Mouse (Mus musculus) neural tube, embryonic 13.5 days (tissue): Measurements from ENCODE around the gene Abca13. TPM values are rescaled to one million over a fixed set of nuclear protein-coding genes. Genes with fewer than 3 reads are reported as not detected.

Experiments
- ATAC-seq: fragments of 200-750 bp; cut with Nextera tagmentation; 2 replicates; pipeline ENCODE4 v1.8.0; 2017; ENCODE audit warnings: low read depth, mild to moderate bottlenecking, moderate TSS enrichment, moderate library complexity
- H3K27ac ChIP-seq: fragments of 300-500 bp; sonication (generic); replicated peaks from 2 replicates; pipeline ENCODE4 v1.5.1; 2015; ENCODE audit warnings: moderate library complexity, mild to moderate bottlenecking, inconsistent platforms
- H3K27me3 ChIP-seq: fragments of 300-500 bp; sonication (generic); 2 replicates; pipeline ENCODE4 v1.6.1; 2015; ENCODE audit warnings: mild to moderate bottlenecking, inconsistent platforms
- H3K36me3 ChIP-seq: fragments of 300-500 bp; sonication (generic); 2 replicates; pipeline ENCODE4 v1.6.1; 2015; ENCODE audit warnings: mild to moderate bottlenecking, inconsistent platforms
- H3K4me1 ChIP-seq: fragments of 300-500 bp; sonication (generic); replicated peaks from 2 replicates; pipeline ENCODE4 v1.6.1; 2015; ENCODE audit warnings: inconsistent platforms
- H3K4me2 ChIP-seq: fragments of 300-500 bp; sonication (generic); 2 replicates; pipeline ENCODE4 v1.6.1; 2015; ENCODE audit warnings: inconsistent platforms, mild to moderate bottlenecking, moderate library complexity
- H3K4me3 ChIP-seq: fragments of 300-500 bp; sonication (generic); 2 replicates; pipeline ENCODE4 v1.5.1; 2015; ENCODE audit warnings: mild to moderate bottlenecking, inconsistent platforms
- H3K9ac ChIP-seq: fragments of 300-500 bp; sonication (generic); 2 replicates; pipeline ENCODE4 v1.6.1; 2015; ENCODE audit warnings: moderate library complexity, mild to moderate bottlenecking, inconsistent platforms
- H3K9me3 ChIP-seq: fragments of 300-500 bp; sonication (generic); 2 replicates; pipeline ENCODE4 v1.6.1; 2016; ENCODE audit warnings: inconsistent platforms
- WGBS: fragments of 180-500 bp; shearing (Covaris S2); methylation state at CpG from one replicate; pipeline ENCODE4 v1.1.7; 2015; 5-methylcytosine and 5-hydroxymethylcytosine counted together
- polyA plus RNA-seq: library from polyadenylated mRNA; unstranded; fragments of >200 nt; fragmentation: Nextera tagmentation; extraction: Ambion mirVana; gene quantifications from 2 replicates; pipeline ENCODE4 v1.2.1, GENCODE M21; 2015

The Abca13 gene
- polyA plus RNA-seq, 1 experiment from 2014 or later: not detected

DNA sequence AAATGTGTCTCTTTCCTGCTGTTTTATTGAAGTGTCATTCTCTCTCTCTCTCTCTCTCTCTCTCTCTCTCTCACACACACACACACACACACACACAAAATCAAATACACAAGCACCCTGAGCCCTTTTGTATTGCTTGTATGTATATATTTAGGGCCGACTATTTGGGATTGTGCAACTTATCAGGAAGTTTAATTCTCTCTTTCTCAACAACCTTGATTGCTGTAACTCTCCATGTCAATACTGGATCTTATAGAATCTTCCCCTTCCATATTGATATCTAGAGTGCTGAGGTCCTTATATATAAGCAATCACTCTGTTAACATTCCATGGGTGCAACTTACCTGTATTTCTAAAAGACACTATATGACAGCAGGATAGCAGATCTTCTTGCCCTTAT, 433.0 kb downstream of the Abca13 start:
- Histone ChIP-seq H3K4me1 (no peaks in the 10 kb centered on the region), H3K27me3 (no peaks in the 10 kb centered on the region), H3K9ac (no peak overlapping the region), H3K36me3 (no peaks in the 10 kb centered on the region), H3K9me3 (no peaks in the 10 kb centered on the region), H3K4me3 (no peak overlapping the region), H3K27ac (no peak overlapping the region), H3K4me2 (no peak overlapping the region)
- 83% methylated on average over 1 of the region's 1 CpGs for WGBS
- no peak for ATAC-seq

DNA sequence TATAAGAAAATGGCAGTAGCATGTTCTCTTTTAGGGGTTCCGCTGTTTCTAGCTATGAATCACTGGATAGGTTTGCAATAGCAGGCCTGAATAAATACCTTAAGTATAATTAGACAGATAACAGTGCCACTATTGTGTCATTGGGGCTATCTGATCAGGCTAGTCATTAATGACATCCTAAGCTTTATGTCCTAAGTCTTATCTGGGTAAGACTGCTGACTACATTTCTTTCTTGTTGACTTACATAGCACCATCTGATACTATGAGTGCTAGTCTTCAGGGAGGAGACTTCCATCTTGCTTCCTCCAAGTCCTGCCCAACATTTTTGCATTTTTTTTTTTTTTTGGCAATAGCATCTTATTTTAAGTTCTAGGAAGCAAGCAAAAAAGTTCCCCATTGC, 434.1 kb downstream of the Abca13 start:
- Histone ChIP-seq H3K27ac (no peak overlapping the region), H3K4me2 (no peak overlapping the region), H3K36me3 (no peaks in the 10 kb centered on the region), H3K9me3 (no peaks in the 10 kb centered on the region), H3K9ac (no peak overlapping the region), H3K27me3 (no peaks in the 10 kb centered on the region), H3K4me3 (no peak overlapping the region), H3K4me1 (no peaks in the 10 kb centered on the region)
- 90% methylated on average over 1 of the region's 1 CpGs for WGBS
- ATAC-seq: no peak

DNA sequence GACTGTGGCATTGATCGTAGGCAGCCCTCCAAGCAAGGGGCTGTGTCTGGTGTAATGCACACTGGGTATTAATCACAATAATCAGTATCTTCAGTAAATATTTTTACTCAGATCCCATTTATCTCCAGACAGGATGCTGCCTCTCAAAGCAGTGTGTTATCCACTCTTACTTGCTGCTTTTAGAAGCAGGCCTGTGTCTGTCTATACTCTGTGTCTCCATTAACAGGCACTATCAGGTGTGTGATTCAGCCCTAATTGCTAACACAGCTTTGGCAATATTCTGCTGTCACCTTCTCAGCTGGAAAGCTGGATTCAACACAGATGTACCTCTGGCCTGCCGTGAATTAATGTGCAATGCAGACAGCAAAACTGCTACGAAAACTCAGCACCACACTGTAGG, 455.5 kb downstream of the Abca13 start:
- no peak overlapping the region for H3K4me3 ChIP-seq
- no peak for ATAC-seq
- H3K27ac ChIP-seq: no peak overlapping the region
- H3K27me3 ChIP-seq: no peaks in the 10 kb centered on the region
- H3K4me2 ChIP-seq: no peak overlapping the region
- H3K9me3 ChIP-seq: no peaks in the 10 kb centered on the region
- H3K4me1 ChIP-seq: no peaks in the 10 kb centered on the region
- no peak overlapping the region for H3K9ac ChIP-seq
- 87% methylated on average over 3 of the region's 3 CpGs for WGBS
- no peaks in the 10 kb centered on the region for H3K36me3 ChIP-seq

DNA sequence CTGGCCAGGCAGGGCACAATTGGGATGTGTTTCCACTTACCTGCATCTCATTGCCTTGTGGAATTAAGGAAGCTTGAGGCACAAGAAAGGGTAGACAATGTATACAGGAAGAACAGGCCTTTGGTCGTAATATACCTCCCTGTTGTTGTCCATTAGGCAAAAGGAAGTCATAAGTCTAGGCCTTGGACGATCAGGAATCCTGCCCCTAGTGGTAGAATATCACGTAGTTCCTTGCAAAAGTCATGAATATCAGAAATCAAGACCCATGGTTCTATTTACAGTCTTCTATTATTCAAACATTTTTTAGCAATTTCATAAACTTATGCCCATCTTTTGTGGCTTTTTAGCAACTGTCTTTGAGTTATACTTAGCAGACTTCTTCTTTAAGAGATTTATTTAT, 456.2 kb downstream of the Abca13 start:
- H3K4me2 ChIP-seq: no peak overlapping the region
- H3K27ac ChIP-seq: no peak overlapping the region
- WGBS: 61% methylated on average over 3 of the region's 3 CpGs
- H3K4me3 ChIP-seq: no peak overlapping the region
- ATAC-seq: no peak
- no peaks in the 10 kb centered on the region for H3K9me3 ChIP-seq
- no peaks in the 10 kb centered on the region for H3K36me3 ChIP-seq
- no peaks in the 10 kb centered on the region for H3K4me1 ChIP-seq
- H3K9ac ChIP-seq: no peak overlapping the region
- no peaks in the 10 kb centered on the region for H3K27me3 ChIP-seq

DNA sequence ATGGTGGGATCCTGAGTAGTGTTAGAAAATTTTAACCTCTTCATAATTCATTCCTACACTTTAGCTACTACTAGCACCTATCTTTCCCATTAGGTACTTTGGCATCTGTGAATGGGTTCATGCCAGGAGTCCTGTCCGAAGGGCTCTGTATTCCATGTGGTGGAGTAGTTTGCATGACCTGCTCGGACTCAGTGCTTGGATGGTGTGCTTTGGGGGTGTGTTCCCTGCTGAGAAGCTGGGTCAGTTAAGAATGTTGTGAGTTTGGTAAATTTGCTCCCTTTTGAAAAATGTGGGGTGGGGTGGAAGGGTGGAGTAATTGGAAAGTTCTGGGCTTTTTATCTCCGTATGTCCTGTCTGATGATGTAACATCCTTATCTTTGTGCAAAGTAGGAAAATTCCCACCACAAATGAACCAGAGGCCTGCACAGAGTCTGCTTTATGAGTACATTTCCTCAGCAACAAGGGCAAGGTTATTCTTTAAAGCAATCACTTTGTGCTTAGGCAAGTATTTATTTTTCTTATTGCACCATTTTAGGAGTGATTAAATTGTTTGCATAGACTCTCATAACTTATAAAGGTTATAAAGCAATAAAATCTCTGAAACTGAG, 475.0 kb downstream of the Abca13 start:
- Histone ChIP-seq H3K36me3 (no peaks in the 10 kb centered on the region), H3K4me3 (no peak overlapping the region), H3K4me2 (no peak overlapping the region), H3K9me3 (no peaks in the 10 kb centered on the region), H3K4me1 (no peaks in the 10 kb centered on the region), H3K9ac (no peak overlapping the region), H3K27ac (no peak overlapping the region), H3K27me3 (no peaks in the 10 kb centered on the region)
- ATAC-seq: no peak
- 81% methylated on average over 3 of the region's 3 CpGs for WGBS

DNA sequence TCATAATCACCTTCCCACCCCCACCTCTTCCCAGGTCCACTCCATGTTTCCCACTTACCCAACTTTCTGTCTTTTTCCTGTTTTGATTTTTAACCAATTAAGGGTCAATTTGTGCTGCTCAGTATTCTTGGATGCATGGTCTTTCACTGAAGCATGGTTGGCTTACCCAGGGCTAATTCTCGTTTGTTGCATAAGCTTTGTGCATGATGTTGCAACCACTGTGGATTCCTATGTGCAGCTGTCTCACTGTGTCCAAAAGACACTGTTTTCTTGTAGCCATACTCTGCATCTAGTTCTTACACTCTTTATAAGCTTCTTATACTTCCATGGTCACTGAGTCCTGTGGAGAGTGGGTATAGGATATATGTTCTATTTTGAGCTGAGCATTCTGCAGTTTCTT, 477.7 kb downstream of the Abca13 start:
- Histone ChIP-seq H3K4me2 (no peak overlapping the region), H3K36me3 (no peaks in the 10 kb centered on the region), H3K27me3 (no peaks in the 10 kb centered on the region), H3K9ac (no peak overlapping the region), H3K27ac (no peak overlapping the region), H3K9me3 (no peaks in the 10 kb centered on the region), H3K4me3 (no peak overlapping the region), H3K4me1 (no peaks in the 10 kb centered on the region)
- WGBS: 84% methylated on average over 1 of the region's 1 CpGs
- no peak for ATAC-seq

DNA sequence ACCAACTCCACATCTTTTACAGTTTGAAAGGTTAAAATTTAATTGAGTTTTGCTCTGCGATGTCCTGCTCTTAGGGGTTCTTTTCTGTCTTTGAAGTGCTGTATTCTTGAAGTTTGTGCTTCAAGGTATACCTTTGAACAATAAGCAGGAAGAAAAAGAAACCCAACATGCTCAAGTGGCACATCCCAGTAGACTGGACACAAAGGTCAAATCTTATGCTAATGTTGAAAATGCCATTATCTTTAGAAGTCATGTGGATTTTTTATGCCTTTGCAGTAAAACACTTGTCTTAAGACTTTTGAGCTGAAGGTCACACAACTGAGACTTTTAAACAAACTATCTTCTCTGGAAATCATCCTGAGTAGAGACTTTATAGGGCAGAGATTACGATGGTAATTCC, 493.2 kb downstream of the Abca13 start:
- WGBS: 86% methylated on average over 2 of the region's 2 CpGs
- Histone ChIP-seq H3K9me3 (no peaks in the 10 kb centered on the region), H3K27ac (no peak overlapping the region), H3K27me3 (no peaks in the 10 kb centered on the region), H3K36me3 (no peaks in the 10 kb centered on the region), H3K9ac (no peak overlapping the region), H3K4me3 (no peak overlapping the region), H3K4me1 (no peaks in the 10 kb centered on the region), H3K4me2 (no peak overlapping the region)
- ATAC-seq: no peak

DNA sequence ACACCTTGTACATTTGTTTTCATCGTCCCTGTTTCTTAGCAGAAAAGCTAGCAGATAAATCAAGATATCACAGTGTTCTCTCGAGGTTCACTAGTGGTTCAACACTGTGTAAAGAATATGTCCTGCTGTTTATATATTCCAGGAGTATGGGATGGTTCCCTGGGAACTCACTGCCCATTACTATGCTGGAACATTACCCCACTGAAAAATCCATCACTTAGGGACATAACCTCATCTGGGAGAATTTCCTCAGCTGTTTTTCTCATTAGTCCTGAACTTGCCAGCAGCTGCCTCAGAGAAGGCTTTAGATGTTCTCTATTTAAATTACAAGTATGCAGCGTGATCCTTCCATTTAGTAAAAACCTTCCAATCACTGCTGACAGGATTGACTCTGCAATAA, 513.4 kb downstream of the Abca13 start:
- no peaks in the 10 kb centered on the region for H3K9me3 ChIP-seq
- H3K27me3 ChIP-seq: no peaks in the 10 kb centered on the region
- no peaks in the 10 kb centered on the region for H3K36me3 ChIP-seq
- no peaks in the 10 kb centered on the region for H3K4me1 ChIP-seq
- WGBS: 41% methylated on average over 3 of the region's 3 CpGs
- no peak for ATAC-seq
- H3K27ac ChIP-seq: no peak overlapping the region
- H3K9ac ChIP-seq: no peak overlapping the region
- no peak overlapping the region for H3K4me3 ChIP-seq
- no peak overlapping the region for H3K4me2 ChIP-seq

DNA sequence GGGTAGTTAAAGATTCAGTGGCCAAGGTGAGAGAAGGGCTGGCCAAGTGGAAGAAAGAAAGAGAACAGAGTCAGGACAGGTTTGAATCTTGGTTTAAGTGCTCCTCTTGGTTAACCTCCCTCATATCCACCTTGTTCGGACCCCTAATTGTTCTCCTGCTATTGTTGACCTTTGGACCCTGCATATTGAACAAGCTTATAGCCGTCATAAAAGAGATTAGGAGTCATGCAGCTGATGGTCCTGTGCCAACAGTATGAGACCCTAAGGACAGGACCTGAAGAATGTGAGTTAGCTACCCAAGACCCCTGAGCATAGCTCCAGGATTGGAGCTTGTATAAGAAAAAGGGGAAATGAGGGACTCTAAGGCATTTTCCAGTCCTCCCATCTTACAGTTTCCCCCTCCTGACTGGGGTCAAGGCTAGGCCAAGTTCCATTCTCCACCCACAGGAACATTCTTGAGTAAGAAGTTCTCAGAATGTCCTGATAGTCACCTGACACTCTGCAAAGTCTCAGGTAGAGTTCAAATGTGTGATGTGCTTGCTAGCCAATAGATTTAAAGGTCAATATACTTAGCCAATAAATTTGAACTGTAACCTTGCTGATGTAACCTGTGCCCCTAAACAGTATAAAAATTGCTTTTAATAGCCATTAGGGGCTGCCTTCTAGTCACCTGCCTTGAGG, 536.2 kb downstream of the Abca13 start:
- H3K9ac ChIP-seq: no peak overlapping the region
- H3K9me3 ChIP-seq: no peaks in the 10 kb centered on the region
- no peak overlapping the region for H3K4me2 ChIP-seq
- ATAC-seq: no peak
- no peak overlapping the region for H3K27ac ChIP-seq
- WGBS: 59% methylated on average over 2 of the region's 2 CpGs
- H3K4me3 ChIP-seq: no peak overlapping the region
- H3K4me1 ChIP-seq: no peaks in the 10 kb centered on the region
- H3K36me3 ChIP-seq: no peaks in the 10 kb centered on the region
- no peaks in the 10 kb centered on the region for H3K27me3 ChIP-seq

DNA sequence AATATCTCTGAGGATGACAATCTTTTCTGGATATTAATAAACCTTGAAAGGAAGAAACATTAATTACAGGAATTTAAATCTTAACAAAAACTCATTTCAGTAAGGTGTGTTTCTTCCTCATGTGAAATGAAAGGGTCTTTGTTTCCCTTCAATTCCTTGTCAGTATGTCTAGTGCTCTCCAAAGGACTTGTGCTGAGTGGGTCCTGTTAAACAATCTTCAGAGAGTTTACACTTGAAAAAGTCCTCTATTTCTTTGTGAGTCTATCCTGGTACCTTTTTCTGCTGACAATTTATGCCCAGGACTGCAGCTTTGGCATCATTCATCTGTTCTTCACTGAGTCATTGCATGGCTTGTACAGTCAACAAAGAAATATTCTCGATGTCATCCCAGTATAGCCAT, 539.6 kb downstream of the Abca13 start:
- Histone ChIP-seq H3K9ac (no peak overlapping the region), H3K4me3 (no peak overlapping the region), H3K9me3 (no peaks in the 10 kb centered on the region), H3K27ac (no peak overlapping the region), H3K4me1 (no peaks in the 10 kb centered on the region), H3K27me3 (no peaks in the 10 kb centered on the region), H3K36me3 (no peaks in the 10 kb centered on the region), H3K4me2 (no peak overlapping the region)
- 84% methylated on average over 1 of the region's 1 CpGs for WGBS
- ATAC-seq: no peak

Other genes starting within 250 kb of the Abca13 start
- gene Pkd1l1, start 218.7 kb upstream of the Abca13 start, polyA plus RNA-seq: 0.15 and 0.21 TPM in 2 replicates
- gene Hus1, start 180.8 kb upstream of the Abca13 start, polyA plus RNA-seq: 9.9 and 11.9 TPM in 2 replicates
- 0.84 and 1.0 TPM in 2 replicates for gene Gm11992, start 143.3 kb upstream of the Abca13 start, polyA plus RNA-seq
- gene Sun3, start 143.0 kb upstream of the Abca13 start, polyA plus RNA-seq: 0.22 and 0.43 TPM in 2 replicates
- gene Upp1, start 73.8 kb upstream of the Abca13 start, polyA plus RNA-seq: 3.4 and 3.5 TPM in 2 replicates